Mouse (Mus musculus) neural tube, embryonic 14.5 days (tissue): ENCODE measurements around the gene Wfdc15a. TPM values are rescaled to one million over a fixed set of nuclear protein-coding genes. Genes with fewer than 3 reads are reported as not detected.

Experiments
- ATAC-seq: fragments of 200-750 bp; cut with Nextera tagmentation; 2 replicates; pipeline ENCODE4 v1.8.0; 2017; ENCODE audit warnings: low read depth, mild to moderate bottlenecking, moderate TSS enrichment, moderate library complexity
- H3K27ac ChIP-seq: fragments of 300-500 bp; sonication (generic); 2 replicates; pipeline ENCODE4 v1.5.1; 2014; ENCODE audit warnings: low read depth, mild to moderate bottlenecking, control low read depth, low read length, moderate library complexity, mixed read lengths
- H3K27me3 ChIP-seq: fragments of 300-500 bp; sonication (generic); 2 replicates; pipeline ENCODE4 v1.6.1; 2014; ENCODE audit warnings: low read length; ENCODE audit not compliant: control insufficient read depth, insufficient read depth
- H3K36me3 ChIP-seq: fragments of 300-500 bp; sonication (generic); 2 replicates; pipeline ENCODE4 v1.6.1; 2014; ENCODE audit warnings: low read length, mixed read lengths; ENCODE audit not compliant: control insufficient read depth, insufficient read depth
- H3K4me1 ChIP-seq: fragments of 300-500 bp; sonication (generic); 2 replicates; pipeline ENCODE4 v1.6.1; 2014; ENCODE audit warnings: low read length; ENCODE audit not compliant: control insufficient read depth, insufficient read depth
- H3K4me2 ChIP-seq: fragments of 300-500 bp; sonication (generic); 2 replicates; pipeline ENCODE4 v1.6.1; 2014; ENCODE audit warnings: mild to moderate bottlenecking, low read depth, low read length, control low read depth
- H3K4me3 ChIP-seq: fragments of 300-500 bp; sonication (generic); 2 replicates; pipeline ENCODE4 v1.5.1; 2014; ENCODE audit warnings: low read depth, low read length, control low read depth, mixed read lengths
- H3K9ac ChIP-seq: fragments of 300-500 bp; sonication (generic); replicated peaks from 2 replicates; pipeline ENCODE4 v1.6.1; 2014; ENCODE audit warnings: low read depth, mild to moderate bottlenecking, control low read depth, low read length, mixed read lengths
- H3K9me3 ChIP-seq: fragments of 300-500 bp; sonication (generic); 2 replicates; pipeline ENCODE4 v1.6.1; 2016; ENCODE audit warnings: low read length; ENCODE audit not compliant: control insufficient read depth
- WGBS: fragments of 180-500 bp; shearing (Covaris S2); extraction: QIAGEN DNeasy Blood & Tissue Kit; methylation state at CpG from one replicate; pipeline ENCODE4 v1.1.7; 2014; 5-methylcytosine and 5-hydroxymethylcytosine counted together
- polyA plus RNA-seq: library from polyadenylated mRNA; unstranded; fragments of >200 nt; fragmentation: Nextera tagmentation; extraction: Ambion mirVana; gene quantifications from 2 replicates; pipeline ENCODE4 v1.2.1, GENCODE M21; 2014

Gene Wfdc15a
- polyA plus RNA-seq: not detected in 2 replicates

- no peaks in the 10 kb centered on the region for H3K36me3 ChIP-seq
- ATAC-seq: no peak
- H3K4me2 ChIP-seq: no peak within 1 kb of the TSS
- no peak within 1 kb of the TSS for H3K27ac ChIP-seq
- no peaks in the 10 kb centered on the region for H3K9me3 ChIP-seq
- H3K4me3 ChIP-seq: no peak within 1 kb of the TSS
- no peaks in the 10 kb centered on the region for H3K27me3 ChIP-seq
- no peak within 1 kb of the TSS for H3K9ac ChIP-seq
- H3K4me1 ChIP-seq: no peaks in the 10 kb centered on the region
- 82% methylated on average over 20 of the region's 20 CpGs for WGBS
These were observed at the start of gene Wfdc15a for GRCm38 (mm10) chr2:164199626-164200327. Gene Wfdc15a, minus strand, starts transcription at chr2:164200130.

GRCm38 (mm10) chr2:164238366-164238765, 38.4 kb upstream of the Wfdc15a start, which contains the start of gene Svs2:
Gene Svs2, minus strand, starts transcription at chr2:164238466.
- H3K4me2 ChIP-seq: no peak within 1 kb of the TSS
- H3K9me3 ChIP-seq: no peaks in the 10 kb centered on the region
- H3K4me3 ChIP-seq: no peak within 1 kb of the TSS
- 82% methylated on average over 3 of the region's 3 CpGs for WGBS
- ATAC-seq: no peak
- H3K9ac ChIP-seq: no peak within 1 kb of the TSS
- no peak within 1 kb of the TSS for H3K27ac ChIP-seq
- H3K4me1 ChIP-seq: no peaks in the 10 kb centered on the region
- H3K27me3 ChIP-seq: no peaks in the 10 kb centered on the region
- H3K36me3 ChIP-seq: no peaks in the 10 kb centered on the region

- no peak overlapping the region for H3K4me2 ChIP-seq
These were observed 32.7 kb upstream of the Wfdc15a start for GRCm38 (mm10) chr2:164232671-164233070.

GRCm38 (mm10) chr2:164228361-164229070, 28.6 kb upstream of the Wfdc15a start:
- Histone ChIP-seq H3K27ac (no peak overlapping the region), H3K4me3 (no peak overlapping the region), H3K4me2 (no peak overlapping the region), H3K36me3 (no peaks in the 10 kb centered on the region), H3K27me3 (no peaks in the 10 kb centered on the region), H3K9me3 (no peaks in the 10 kb centered on the region), H3K4me1 (no peaks in the 10 kb centered on the region), H3K9ac (no peak overlapping the region)
- 88% methylated on average over 8 of the region's 8 CpGs for WGBS
- no peak for ATAC-seq

More at GRCm38 (mm10) chr2:164232671-164233070, 32.7 kb upstream of the Wfdc15a start:
- WGBS: 92% methylated on average over 8 of the region's 8 CpGs
- Histone ChIP-seq H3K27ac (no peak overlapping the region), H3K27me3 (no peaks in the 10 kb centered on the region), H3K4me1 (no peaks in the 10 kb centered on the region), H3K36me3 (no peaks in the 10 kb centered on the region), H3K4me3 (no peak overlapping the region), H3K9me3 (no peaks in the 10 kb centered on the region), H3K9ac (no peak overlapping the region)
- no peak for ATAC-seq

GRCm38 (mm10) chr2:164221522-164221921, 21.6 kb upstream of the Wfdc15a start, which contains the start of gene Wfdc15b:
Gene Wfdc15b, minus strand, starts transcription at chr2:164221660.
- Histone ChIP-seq H3K9me3 (no peaks in the 10 kb centered on the region), H3K9ac (no peak within 1 kb of the TSS), H3K4me3 (no peak within 1 kb of the TSS), H3K4me2 (no peak within 1 kb of the TSS), H3K36me3 (no peaks in the 10 kb centered on the region), H3K4me1 (no peaks in the 10 kb centered on the region), H3K27ac (no peak within 1 kb of the TSS), H3K27me3 (no peaks in the 10 kb centered on the region)
- 82% methylated on average over 11 of the region's 11 CpGs for WGBS
- no peak for ATAC-seq

- Histone ChIP-seq H3K4me2 (no peak overlapping the region), H3K9me3 (no peaks in the 10 kb centered on the region), H3K4me1 (no peaks in the 10 kb centered on the region), H3K9ac (no peak overlapping the region), H3K27me3 (no peaks in the 10 kb centered on the region), H3K36me3 (no peaks in the 10 kb centered on the region), H3K27ac (no peak overlapping the region), H3K4me3 (no peak overlapping the region)
- no peak for ATAC-seq
- 82% methylated on average over 9 of the region's 9 CpGs for WGBS
These were observed 19.4 kb upstream of the Wfdc15a start for GRCm38 (mm10) chr2:164219295-164219694.

GRCm38 (mm10) chr2:164212711-164213110, 12.8 kb upstream of the Wfdc15a start:
- no peaks in the 10 kb centered on the region for H3K4me1 ChIP-seq
- H3K27me3 ChIP-seq: no peaks in the 10 kb centered on the region
- H3K36me3 ChIP-seq: no peaks in the 10 kb centered on the region
- H3K4me2 ChIP-seq: no peak overlapping the region
- WGBS: 86% methylated on average over 5 of the region's 5 CpGs
- no peak overlapping the region for H3K9ac ChIP-seq
- no peak for ATAC-seq
- H3K27ac ChIP-seq: no peak overlapping the region
- H3K4me3 ChIP-seq: no peak overlapping the region
- no peaks in the 10 kb centered on the region for H3K9me3 ChIP-seq

GRCm38 (mm10) chr2:164210892-164211291, 11.0 kb upstream of the Wfdc15a start:
- H3K4me3 ChIP-seq: no peak overlapping the region
- H3K4me2 ChIP-seq: no peak overlapping the region
- no peak for ATAC-seq
- H3K27ac ChIP-seq: no peak overlapping the region
- no peaks in the 10 kb centered on the region for H3K36me3 ChIP-seq
- no peaks in the 10 kb centered on the region for H3K27me3 ChIP-seq
- no peaks in the 10 kb centered on the region for H3K9me3 ChIP-seq
- WGBS: 92% methylated on average over 4 of the region's 4 CpGs
- H3K9ac ChIP-seq: no peak overlapping the region
- H3K4me1 ChIP-seq: no peaks in the 10 kb centered on the region

- no peaks in the 10 kb centered on the region for H3K36me3 ChIP-seq
These were observed 6.7 kb upstream of the Wfdc15a start for GRCm38 (mm10) chr2:164206676-164207075.

More at GRCm38 (mm10) chr2:164206676-164207075, 6.7 kb upstream of the Wfdc15a start:
- Histone ChIP-seq H3K9me3 (no peaks in the 10 kb centered on the region), H3K27ac (no peak overlapping the region), H3K4me1 (no peaks in the 10 kb centered on the region), H3K4me2 (no peak overlapping the region), H3K27me3 (no peaks in the 10 kb centered on the region), H3K4me3 (no peak overlapping the region), H3K9ac (no peak overlapping the region)
- WGBS: 85% methylated on average over 4 of the region's 4 CpGs
- no peak for ATAC-seq
